Mouse (Mus musculus) erythroblast, embryonic 14.5 days (primary cell): ENCODE data around the gene Fxn.

Experiments
- GATA1 ChIP-seq: IDR thresholded peaks from 2 replicates; pipeline ENCODE4 v1.6.1; 2012; ENCODE audit warnings: low read length, inconsistent platforms, mixed read lengths
- TAL1 ChIP-seq: IDR thresholded peaks from 3 replicates; pipeline ENCODE4 v1.6.1; 2012; ENCODE audit warnings: low read length, inconsistent platforms, mixed read lengths

- TF ChIP-seq GATA1 (no peak), TAL1 (no peak)
Measured at GRCm38 (mm10) chr19:24216771-24217170, 63.6 kb downstream of the Fxn start.
